Mouse (Mus musculus): ENCODE data around the gene Uggt1. TPM values are rescaled to one million over a fixed set of nuclear protein-coding genes. Genes with fewer than 3 reads are reported as not detected.

The Uggt1 gene
- total and polyA plus RNA-seq, 2 experiments from 2014 or later = 16.0 to 26.7 TPM

- no peak overlapping the region for H3K27ac ChIP-seq (ENCODE audit: low read depth)
- H3K36me3 ChIP-seq (replicated peaks; ENCODE audit: control insufficient read depth, insufficient read depth, low read length) = peaks cover 20% of the 10 kb centered on the region
- H3K4me1 ChIP-seq (ENCODE audit: control insufficient read depth, insufficient read depth) = peaks cover 41% of the 10 kb centered on the region
- no peak overlapping the region for H3K9ac ChIP-seq (replicated peaks; ENCODE audit: low read depth, low read length)
- H3K4me2 ChIP-seq (ENCODE audit: low read depth, low read length) = no peak overlapping the region
- no peak overlapping the region for H3K4me3 ChIP-seq (ENCODE audit: low read depth, low read length)
- H3K9me3 ChIP-seq (replicated peaks; ENCODE audit: control insufficient read depth, low read length) = no peaks in the 10 kb centered on the region
- DNase-seq (ENCODE audit: low spot score) (no peak), ATAC-seq (ENCODE audit: insufficient read depth, low read depth) (no peak)
- H3K27me3 ChIP-seq (ENCODE audit: control insufficient read depth, insufficient read depth, low read length) = no peaks in the 10 kb centered on the region
- TF ChIP-seq EP300 (IDR thresholded peaks at IDR 0.05; ENCODE audit: low read depth) (no peak), CTCF (IDR thresholded peaks at IDR 0.05; ENCODE audit: low read depth) (no peak)
- 67% methylated on average over 6 of the region's 6 CpGs for WGBS
These were observed 153.3 kb downstream of the Uggt1 start for GRCm38 (mm10) chr1:36091246-36091645.

DNA sequence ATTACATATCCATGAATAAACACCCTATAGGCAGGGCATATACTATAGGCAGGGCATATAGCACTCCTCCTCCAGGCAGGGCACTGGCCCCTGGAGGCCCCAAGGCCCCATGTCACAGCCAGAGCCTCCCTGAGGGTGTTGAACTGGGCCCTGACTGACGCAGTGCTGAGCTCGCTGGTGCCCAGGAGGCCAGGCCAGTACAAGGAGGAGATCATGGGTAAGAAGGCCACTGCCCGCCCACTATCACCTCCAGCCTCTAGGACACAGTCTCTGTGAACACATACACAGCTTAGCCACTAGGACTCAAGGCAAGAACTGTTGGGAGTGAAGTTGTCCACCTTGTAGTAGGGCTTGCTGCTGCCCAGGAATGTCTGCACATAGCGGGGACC, 153.8 kb downstream of the Uggt1 start:
- H3K4me2 ChIP-seq (ENCODE audit: low read depth, low read length) = no peak overlapping the region
- 83% methylated on average over 4 of the region's 4 CpGs for WGBS
- H3K4me3 ChIP-seq (ENCODE audit: low read depth, low read length) = no peak overlapping the region

More for the DNA sequence above, 153.8 kb downstream of the Uggt1 start:
- no peak for DNase-seq (ENCODE audit: low spot score)
- Histone ChIP-seq H3K9me3 (replicated peaks; ENCODE audit: control insufficient read depth, low read length) (0 out of 2 replicates have a peak, but pooled peaks cover 2% of the 10 kb centered on the region), H3K27me3 (ENCODE audit: control insufficient read depth, insufficient read depth, low read length) (no peaks in the 10 kb centered on the region), H3K4me1 (ENCODE audit: control insufficient read depth, insufficient read depth) (peaks cover 41% of the 10 kb centered on the region), H3K9ac (replicated peaks; ENCODE audit: low read depth, low read length) (no peak overlapping the region), H3K36me3 (replicated peaks; ENCODE audit: control insufficient read depth, insufficient read depth, low read length) (peaks cover 24% of the 10 kb centered on the region), H3K27ac (ENCODE audit: low read depth) (peak overlapping the region; percentile 67; the same call in 1 of the 2 replicates)
- ATAC-seq (ENCODE audit: insufficient read depth, low read depth) = no peak
- no peak for TF ChIP-seq EP300 (IDR thresholded peaks at IDR 0.05; ENCODE audit: low read depth)
- no peak for TF ChIP-seq CTCF (IDR thresholded peaks at IDR 0.05; ENCODE audit: low read depth)

Small RNA genes lying within 50 kb of the gene (microRNA-seq; reads per million reads assigned to microRNA genes)
- gene Mir6897 = 2.1 reads per million, percentile 6 among the genes with 10 or more reads in this experiment

Other genes with a start within 250 kb of the Uggt1 start
- gene Hs6st1, start 176.3 kb downstream of the Uggt1 start, total RNA-seq (2014; rRNA removed; ENCODE audit: low replicate concordance) = 31.5 and 39.8 TPM in 2 replicates
- 2.7 and 3.2 TPM in 2 replicates for gene Hs6st1, start 176.3 kb downstream of the Uggt1 start, polyA plus RNA-seq (2015; fragmentation: Nextera tagmentation; extraction: Ambion mirVana)
- 5.7 and 12.9 TPM in 2 replicates for gene Neurl3, start 30.0 kb upstream of the Uggt1 start, total RNA-seq (2014; rRNA removed; ENCODE audit: low replicate concordance)
- 3.6 and 4.3 TPM in 2 replicates for gene Neurl3, start 30.0 kb upstream of the Uggt1 start, polyA plus RNA-seq (2015; fragmentation: Nextera tagmentation; extraction: Ambion mirVana)
- gene Arid5a, start 63.0 kb upstream of the Uggt1 start, total RNA-seq (2014; rRNA removed; ENCODE audit: low replicate concordance) = 13.7 and 31.1 TPM in 2 replicates
- 6.6 and 8.5 TPM in 2 replicates for gene Arid5a, start 63.0 kb upstream of the Uggt1 start, polyA plus RNA-seq (2015; fragmentation: Nextera tagmentation; extraction: Ambion mirVana)
- 46.3 and 57.4 TPM in 2 replicates for gene Kansl3, start 124.5 kb upstream of the Uggt1 start, total RNA-seq (2014; rRNA removed; ENCODE audit: low replicate concordance)
- gene Kansl3, start 124.5 kb upstream of the Uggt1 start, polyA plus RNA-seq (2015; fragmentation: Nextera tagmentation; extraction: Ambion mirVana) = 26.5 and 29.7 TPM in 2 replicates
- gene Fer1l5, start 127.6 kb upstream of the Uggt1 start, total RNA-seq (2014; rRNA removed; ENCODE audit: low replicate concordance) = not detected in 2 replicates
- 0.14 and 0.20 TPM in 2 replicates for gene Fer1l5, start 127.6 kb upstream of the Uggt1 start, polyA plus RNA-seq (2015; fragmentation: Nextera tagmentation; extraction: Ambion mirVana)
- gene Lman2l, start 200.6 kb upstream of the Uggt1 start, total RNA-seq (2014; rRNA removed; ENCODE audit: low replicate concordance) = 6.4 and 8.2 TPM in 2 replicates
- gene Lman2l, start 200.6 kb upstream of the Uggt1 start, polyA plus RNA-seq (2015; fragmentation: Nextera tagmentation; extraction: Ambion mirVana) = 22.3 and 25.4 TPM in 2 replicates
- gene Cnnm4, start 226.9 kb upstream of the Uggt1 start, total RNA-seq (2014; rRNA removed; ENCODE audit: low replicate concordance) = 5.2 and 7.4 TPM in 2 replicates
- gene Cnnm4, start 226.9 kb upstream of the Uggt1 start, polyA plus RNA-seq (2015; fragmentation: Nextera tagmentation; extraction: Ambion mirVana) = 3.6 and 4.2 TPM in 2 replicates

Measured in heart, postnatal 0 days (tissue).